Mouse (Mus musculus): Measurements from ENCODE around the gene Tfrc.

GRCm38 (mm10) chr16:32593283-32593805 is 15.4 kb upstream of the Tfrc start:
- TF ChIP-seq CTCF (IDR thresholded peaks at IDR 0.05; ENCODE audit: borderline replicate concordance, insufficient read depth, low read length) (no peak), POLR2A (IDR thresholded peaks at IDR 0.05; ENCODE audit: low read depth, low read length) (no peak)
